Mouse (Mus musculus): ENCODE results near the gene Kif26b.

- TF ChIP-seq CTCF (IDR thresholded peaks at IDR 0.05) (no peak), EP300 (IDR thresholded peaks at IDR 0.05) (no peak)
These were observed 95.0 kb downstream of the Kif26b start for GRCm38 (mm10) chr1:178623889-178624288.
